Mouse (Mus musculus): ENCODE measurements around the gene Uck2. TPM values are rescaled to one million over a fixed set of nuclear protein-coding genes. Genes with fewer than 3 reads are reported as not detected.

The Uck2 gene
- polyA plus RNA-seq, 1 experiment from 2014 or later = 19.7 TPM

- H3K27ac ChIP-seq = no peak overlapping the region
- WGBS (ENCODE audit: missing documents) = 85% methylated on average over 6 of the region's 6 CpGs
- H3K36me3 ChIP-seq (ENCODE audit: inconsistent target) = no peaks in the 10 kb centered on the region
- H3K4me3 ChIP-seq (ENCODE audit: inconsistent target) = no peak overlapping the region
- no peaks in the 10 kb centered on the region for H3K79me2 ChIP-seq (ENCODE audit: inconsistent target)
Observed at GRCm38 (mm10) chr1:167290263-167290592, 5.1 kb upstream of the Uck2 start.

GRCm38 (mm10) chr1:167289567-167290262 lies 4.6 kb upstream of the Uck2 start:
- no peak overlapping the region for H3K4me3 ChIP-seq (ENCODE audit: inconsistent target)
- H3K36me3 ChIP-seq (ENCODE audit: inconsistent target) = no peaks in the 10 kb centered on the region
- WGBS (ENCODE audit: missing documents) = 73% methylated on average over 11 of the region's 11 CpGs
- no peaks in the 10 kb centered on the region for H3K79me2 ChIP-seq (ENCODE audit: inconsistent target)
- H3K27ac ChIP-seq = no peak overlapping the region

- Histone ChIP-seq H3K36me3 (ENCODE audit: inconsistent target) (no peaks in the 10 kb centered on the region), H3K4me3 (ENCODE audit: inconsistent target) (no peak overlapping the region), H3K27ac (no peak overlapping the region), H3K79me2 (ENCODE audit: inconsistent target) (no peaks in the 10 kb centered on the region; the same call in 1 of the 2 replicates)
- 34% methylated on average over 11 of the region's 11 CpGs for WGBS (ENCODE audit: missing documents)
Observed at GRCm38 (mm10) chr1:167288665-167289538, 3.8 kb upstream of the Uck2 start.

- Histone ChIP-seq H3K4me3 (ENCODE audit: inconsistent target) (no peak overlapping the region), H3K79me2 (ENCODE audit: inconsistent target) (peaks cover 14% of the 10 kb centered on the region), H3K36me3 (ENCODE audit: inconsistent target) (no peaks in the 10 kb centered on the region), H3K27ac (no peak overlapping the region)
- 81% methylated on average over 5 of the region's 5 CpGs for WGBS (ENCODE audit: missing documents)
Observed at GRCm38 (mm10) chr1:167287156-167287555, 2.0 kb upstream of the Uck2 start.

- peaks cover 32% of the 10 kb centered on the region for H3K79me2 ChIP-seq (ENCODE audit: inconsistent target)
- no peaks in the 10 kb centered on the region for H3K36me3 ChIP-seq (ENCODE audit: inconsistent target)
- H3K27ac ChIP-seq = no peak overlapping the region
- H3K4me3 ChIP-seq (ENCODE audit: inconsistent target) = peak overlapping the region; percentile 23
- WGBS (ENCODE audit: missing documents) = 18% methylated on average over 8 of the region's 8 CpGs
Observed at GRCm38 (mm10) chr1:167285356-167285755, 236 bp upstream of the Uck2 start.

GRCm38 (mm10) chr1:167284837-167285319 lies 242 bp downstream of the Uck2 start:
- Histone ChIP-seq H3K27ac (no peak overlapping the region), H3K36me3 (ENCODE audit: inconsistent target) (no peaks in the 10 kb centered on the region), H3K4me3 (ENCODE audit: inconsistent target) (peak overlapping the region; percentile 23), H3K79me2 (ENCODE audit: inconsistent target) (peaks cover 37% of the 10 kb centered on the region)
- under 1% methylated on average over 51 of the region's 51 CpGs for WGBS (ENCODE audit: missing documents)

GRCm38 (mm10) chr1:167284258-167284836 lies 773 bp downstream of the Uck2 start:
- H3K4me3 ChIP-seq (ENCODE audit: inconsistent target) = peak overlapping the region; percentile 67
- H3K79me2 ChIP-seq (ENCODE audit: inconsistent target) = peaks cover 42% of the 10 kb centered on the region
- WGBS (ENCODE audit: missing documents) = under 1% methylated on average over 55 of the region's 73 CpGs
- H3K27ac ChIP-seq = no peak overlapping the region
- H3K36me3 ChIP-seq (ENCODE audit: inconsistent target) = no peaks in the 10 kb centered on the region

- peak overlapping the region; percentile 67 for H3K4me3 ChIP-seq (ENCODE audit: inconsistent target)
- H3K36me3 ChIP-seq (ENCODE audit: inconsistent target) = no peaks in the 10 kb centered on the region
- H3K27ac ChIP-seq = peak overlapping the region; percentile 41
- WGBS (ENCODE audit: missing documents) = 2% methylated on average over 42 of the region's 44 CpGs
- H3K79me2 ChIP-seq (ENCODE audit: inconsistent target) = peaks cover 49% of the 10 kb centered on the region
Observed at GRCm38 (mm10) chr1:167283441-167284257, 1.5 kb downstream of the Uck2 start.

- H3K4me3 ChIP-seq (ENCODE audit: inconsistent target) = no peak overlapping the region
- peaks cover 58% of the 10 kb centered on the region for H3K79me2 ChIP-seq (ENCODE audit: inconsistent target)
- H3K36me3 ChIP-seq (ENCODE audit: inconsistent target) = no peaks in the 10 kb centered on the region
- WGBS (ENCODE audit: missing documents) = 49% methylated on average over 5 of the region's 5 CpGs
- peak overlapping the region; percentile 24; the same call in 1 of the 2 replicates for H3K27ac ChIP-seq
Observed at GRCm38 (mm10) chr1:167282768-167283167, 2.4 kb downstream of the Uck2 start.

- no peak overlapping the region for H3K4me3 ChIP-seq (ENCODE audit: inconsistent target)
- WGBS (ENCODE audit: missing documents) = 94% methylated on average over 3 of the region's 3 CpGs
- H3K27ac ChIP-seq = no peak overlapping the region
Observed at GRCm38 (mm10) chr1:167282112-167282511, 3.0 kb downstream of the Uck2 start.

GRCm38 (mm10) chr1:167280061-167280460 lies 5.1 kb downstream of the Uck2 start:
- 57% methylated on average over 10 of the region's 10 CpGs for WGBS (ENCODE audit: missing documents)
- Histone ChIP-seq H3K79me2 (ENCODE audit: inconsistent target) (peaks cover 85% of the 10 kb centered on the region), H3K4me3 (ENCODE audit: inconsistent target) (no peak overlapping the region), H3K36me3 (ENCODE audit: inconsistent target) (no peaks in the 10 kb centered on the region), H3K27ac (no peak overlapping the region)

More at GRCm38 (mm10) chr1:167282112-167282511, 3.0 kb downstream of the Uck2 start:
- H3K79me2 ChIP-seq (ENCODE audit: inconsistent target) = peaks cover 65% of the 10 kb centered on the region
- H3K36me3 ChIP-seq (ENCODE audit: inconsistent target) = no peaks in the 10 kb centered on the region

GRCm38 (mm10) chr1:167279160-167279715 lies 5.9 kb downstream of the Uck2 start:
- peaks cover 93% of the 10 kb centered on the region for H3K79me2 ChIP-seq (ENCODE audit: inconsistent target)
- WGBS (ENCODE audit: missing documents) = 95% methylated on average over 13 of the region's 13 CpGs
- H3K4me3 ChIP-seq (ENCODE audit: inconsistent target) = no peak overlapping the region

GRCm38 (mm10) chr1:167278395-167278794 lies 6.7 kb downstream of the Uck2 start:
- 90% methylated on average over 6 of the region's 6 CpGs for WGBS (ENCODE audit: missing documents)
- no peak overlapping the region for H3K4me3 ChIP-seq (ENCODE audit: inconsistent target)
- peaks cover 100% of the 10 kb centered on the region for H3K79me2 ChIP-seq (ENCODE audit: inconsistent target)
- no peak overlapping the region for H3K27ac ChIP-seq
- no peaks in the 10 kb centered on the region for H3K36me3 ChIP-seq (ENCODE audit: inconsistent target)

More at GRCm38 (mm10) chr1:167279160-167279715, 5.9 kb downstream of the Uck2 start:
- Histone ChIP-seq H3K27ac (no peak overlapping the region), H3K36me3 (ENCODE audit: inconsistent target) (no peaks in the 10 kb centered on the region)
